Mouse (Mus musculus): Measurements from ENCODE around the gene Ctcf.
A peak's percentile ranks its signal among the peaks of the same experiment; 100 is the strongest.

The Ctcf gene

GRCm38 (mm10) chr8:105617451-105618278 is 18.7 kb upstream of the Ctcf start:
- DNase-seq (ENCODE audit: low read depth, low spot score) = no peak

- DNase-seq (ENCODE audit: low read depth, low spot score) = no peak
These were observed 18.1 kb upstream of the Ctcf start for GRCm38 (mm10) chr8:105618279-105618634.

- no peak for DNase-seq (ENCODE audit: low read depth, low spot score)
These were observed 17.3 kb upstream of the Ctcf start for GRCm38 (mm10) chr8:105618892-105619591.

- no peak for DNase-seq (ENCODE audit: low read depth, low spot score)
These were observed 16.2 kb upstream of the Ctcf start for GRCm38 (mm10) chr8:105620211-105620610.

GRCm38 (mm10) chr8:105620946-105621720 is 15.2 kb upstream of the Ctcf start:
- no peak for DNase-seq (ENCODE audit: low read depth, low spot score)

GRCm38 (mm10) chr8:105621841-105622240 is 14.5 kb upstream of the Ctcf start:
- no peak for DNase-seq (ENCODE audit: low read depth, low spot score)

GRCm38 (mm10) chr8:105622421-105622920 is 13.9 kb upstream of the Ctcf start:
- peak; percentile 84 for DNase-seq (ENCODE audit: low read depth, low spot score)

GRCm38 (mm10) chr8:105623118-105623517 is 13.2 kb upstream of the Ctcf start:
- DNase-seq (ENCODE audit: low read depth, low spot score) = no peak

- DNase-seq (ENCODE audit: low read depth, low spot score) = no peak
These were observed 12.6 kb upstream of the Ctcf start for GRCm38 (mm10) chr8:105623679-105624245.

- no peak for DNase-seq (ENCODE audit: low read depth, low spot score)
These were observed 12.0 kb upstream of the Ctcf start for GRCm38 (mm10) chr8:105624401-105624800.

GRCm38 (mm10) chr8:105624831-105625230 is 11.5 kb upstream of the Ctcf start:
- DNase-seq (ENCODE audit: low read depth, low spot score) = no peak

GRCm38 (mm10) chr8:105626086-105626485 is 10.3 kb upstream of the Ctcf start:
- no peak for DNase-seq (ENCODE audit: low read depth, low spot score)

GRCm38 (mm10) chr8:105629337-105629736 is 7.0 kb upstream of the Ctcf start:
- DNase-seq (ENCODE audit: low read depth, low spot score) = no peak

GRCm38 (mm10) chr8:105634771-105635458 is 1.5 kb upstream of the Ctcf start:
- no peak for DNase-seq (ENCODE audit: low read depth, low spot score)

GRCm38 (mm10) chr8:105635481-105635880 is 887 bp upstream of the Ctcf start:
- no peak for DNase-seq (ENCODE audit: low read depth, low spot score)

- DNase-seq (ENCODE audit: low read depth, low spot score) = no peak
These were observed 669 bp downstream of the Ctcf start, which contains the start of gene Agrp for GRCm38 (mm10) chr8:105636963-105637510. Gene Agrp (minus strand): TSS chr8:105637393.

- DNase-seq (ENCODE audit: low read depth, low spot score) = no peak
These were observed 1.3 kb downstream of the Ctcf start for GRCm38 (mm10) chr8:105637601-105638041.

GRCm38 (mm10) chr8:105638510-105638909 is 2.1 kb downstream of the Ctcf start:
- DNase-seq (ENCODE audit: low read depth, low spot score) = no peak

- DNase-seq (ENCODE audit: low read depth, low spot score) = no peak
These were observed 3.5 kb downstream of the Ctcf start for GRCm38 (mm10) chr8:105639835-105640234.

- DNase-seq (ENCODE audit: low read depth, low spot score) = no peak
These were observed 4.1 kb downstream of the Ctcf start for GRCm38 (mm10) chr8:105640511-105640910.

GRCm38 (mm10) chr8:105645205-105645604 is 8.8 kb downstream of the Ctcf start:
- DNase-seq (ENCODE audit: low read depth, low spot score) = no peak
